Mouse (Mus musculus): ENCODE results near the gene 3300002I08Rik. TPM values are rescaled to one million over a fixed set of nuclear protein-coding genes. Genes with fewer than 3 reads are reported as not detected.

3300002I08Rik gene
- polyA plus RNA-seq (2017; shearing (Covaris generic)) = 13.0 TPM

DNA sequence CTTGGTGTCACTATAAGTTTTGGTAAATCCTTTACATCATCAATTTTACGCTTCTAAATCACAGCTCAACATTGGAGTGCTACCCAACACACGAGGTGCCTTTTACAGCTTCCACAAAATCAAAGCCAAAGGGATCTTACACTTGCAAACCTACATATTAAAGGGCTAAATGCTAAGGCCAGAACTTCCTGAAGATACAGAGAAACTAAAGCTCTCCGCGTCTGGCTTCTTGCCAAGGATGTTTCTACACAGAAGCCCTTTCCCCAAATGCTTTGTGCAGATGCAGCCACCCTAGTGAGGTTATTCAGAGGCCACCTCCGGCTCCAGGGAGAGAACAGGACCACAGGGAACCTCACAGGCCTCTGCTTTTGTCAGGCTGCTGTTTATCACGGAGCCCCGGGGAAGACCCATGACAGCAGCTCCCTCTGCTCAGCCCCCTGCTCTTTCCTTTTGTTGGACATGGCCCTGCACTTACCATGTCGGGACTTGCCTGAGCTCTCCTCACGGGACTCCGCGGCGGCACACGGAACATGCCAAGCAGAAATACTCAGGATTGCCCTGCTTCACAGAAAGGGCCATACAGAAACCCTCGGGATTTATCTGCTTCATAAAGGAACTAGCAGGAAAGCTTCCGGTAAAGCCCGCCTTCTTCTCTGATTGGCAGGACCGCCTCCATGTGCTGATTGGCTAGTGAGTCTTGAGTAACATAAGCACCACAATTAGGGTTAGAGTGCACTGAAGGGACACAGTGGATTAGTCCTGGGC is at the start of gene 3300002I08Rik:
TSS of gene 3300002I08Rik (minus strand) at position 653 of the 765 bp plus-strand sequence.

GRCm38 (mm10) chr2:150323402-150323801 is 39.2 kb downstream of the 3300002I08Rik start, which contains the start of gene Gm10130:
Gene Gm10130 (plus strand): TSS chr2:150323702.

Other genes with a start within 250 kb of the 3300002I08Rik start
- 35.5 TPM for gene Zfp120, start 226.1 kb downstream of the 3300002I08Rik start, polyA plus RNA-seq (2017; shearing (Covaris generic))
- gene Gm10770, start 183.1 kb downstream of the 3300002I08Rik start, polyA plus RNA-seq (2017; shearing (Covaris generic)) = not detected
- 1.1 TPM for gene Gm14139, start 181.0 kb downstream of the 3300002I08Rik start, polyA plus RNA-seq (2017; shearing (Covaris generic))
- gene Zfp937, start 144.7 kb downstream of the 3300002I08Rik start, polyA plus RNA-seq (2017; shearing (Covaris generic)) = 20.3 TPM
- 77.0 TPM for gene Gm21994, start 107.2 kb downstream of the 3300002I08Rik start, polyA plus RNA-seq (2017; shearing (Covaris generic))
- 0.55 TPM for gene Gm14124, start 105.2 kb downstream of the 3300002I08Rik start, polyA plus RNA-seq (2017; shearing (Covaris generic))
- gene Gm10130, start 39.1 kb downstream of the 3300002I08Rik start, polyA plus RNA-seq (2017; shearing (Covaris generic)) = 39.7 TPM
- gene Zfp442, start 88.7 kb upstream of the 3300002I08Rik start, polyA plus RNA-seq (2017; shearing (Covaris generic)) = 9.4 TPM
- gene Zfp345, start 122.3 kb upstream of the 3300002I08Rik start, polyA plus RNA-seq (2017; shearing (Covaris generic)) = 0.46 TPM
- 250 TPM for gene Cst7, start 207.7 kb upstream of the 3300002I08Rik start, polyA plus RNA-seq (2017; shearing (Covaris generic))
- 48.9 TPM for gene Apmap, start 245.8 kb upstream of the 3300002I08Rik start, polyA plus RNA-seq (2017; shearing (Covaris generic))

Measured in CD4-positive, CD25-positive, alpha-beta regulatory T cell, adult 9 weeks (primary cell).